Mouse (Mus musculus): Measurements from ENCODE around the gene Gm49373.
"Not testable (repeated sequence)": the region's sequence is repeated elsewhere in the genome, so short reads cannot be mapped to it uniquely, and the experiment has no call there.

Gm49373 gene

GRCm38 (mm10) chr9:21072641-21073040, 255 bp downstream of the Gm49373 start:
- no peak for DNase-seq (ENCODE audit: low spot score)

- DNase-seq (ENCODE audit: low spot score): no peak
Observed at GRCm38 (mm10) chr9:21067006-21067684, 5.8 kb downstream of the Gm49373 start, which contains the start of gene Zglp1. Gene Zglp1 (minus strand): TSS chr9:21067093.

DNA sequence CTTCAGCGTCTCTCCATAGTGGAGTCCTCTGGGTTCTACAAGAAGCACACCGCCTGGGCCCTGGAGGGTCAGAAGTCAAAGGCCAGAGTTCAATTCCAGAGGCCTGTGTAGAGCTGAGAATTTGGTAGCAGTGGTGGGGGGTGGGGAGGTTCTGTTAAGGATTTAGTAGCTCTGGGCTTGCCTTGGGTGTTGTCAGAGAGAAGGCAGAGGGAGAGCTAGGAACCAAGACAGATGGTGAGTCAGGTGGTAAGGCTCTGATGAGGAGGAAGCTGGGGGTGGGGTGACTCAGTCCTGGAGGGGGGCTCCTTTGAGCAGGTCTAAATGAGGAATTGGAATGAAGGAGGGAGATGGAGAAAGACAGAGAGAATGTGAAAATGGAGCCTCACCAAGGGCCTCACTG, 10.0 kb downstream of the Gm49373 start:
- DNase-seq (ENCODE audit: low spot score): no peak

DNA sequence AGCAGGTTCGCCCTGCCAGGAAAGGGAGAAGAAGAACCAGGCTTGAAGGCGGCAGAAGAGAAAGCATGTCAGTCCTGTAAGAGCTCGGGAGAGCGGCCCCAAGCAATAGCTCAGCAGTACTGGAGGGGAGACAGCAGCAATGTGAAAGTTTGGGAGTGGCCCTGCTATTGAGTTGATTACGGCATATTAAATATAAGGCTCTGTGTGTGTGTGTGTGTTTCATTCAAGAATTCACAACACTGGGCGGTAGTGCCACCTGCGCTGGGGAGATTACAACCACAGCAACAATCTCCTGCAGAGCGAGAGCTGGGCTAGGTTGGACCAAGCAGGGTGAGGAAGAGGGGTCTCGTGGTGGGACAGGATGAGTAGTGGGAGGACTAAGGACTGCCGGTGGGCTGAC, 21.3 kb downstream of the Gm49373 start:
- no peak for DNase-seq (ENCODE audit: low spot score)

DNA sequence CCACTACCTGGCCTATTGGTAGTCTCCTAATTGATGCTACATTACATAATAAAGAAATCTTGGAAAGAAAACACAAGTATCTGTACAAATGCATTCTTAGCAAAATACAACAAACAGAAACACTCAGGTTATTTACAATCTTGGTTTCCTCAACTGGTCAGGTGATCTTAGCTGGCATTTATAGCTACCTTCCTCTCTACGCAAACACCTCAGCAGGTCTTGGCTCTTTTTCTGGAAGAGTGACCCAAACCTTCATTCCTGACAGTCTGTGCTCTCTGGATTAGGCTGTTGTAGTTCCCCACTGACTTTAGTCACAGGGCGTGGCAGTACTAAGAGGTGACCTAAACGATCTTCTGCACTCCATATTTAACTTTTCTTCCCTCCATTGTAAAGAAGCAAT, 27.7 kb downstream of the Gm49373 start:
- DNase-seq (ENCODE audit: low spot score): no peak

DNA sequence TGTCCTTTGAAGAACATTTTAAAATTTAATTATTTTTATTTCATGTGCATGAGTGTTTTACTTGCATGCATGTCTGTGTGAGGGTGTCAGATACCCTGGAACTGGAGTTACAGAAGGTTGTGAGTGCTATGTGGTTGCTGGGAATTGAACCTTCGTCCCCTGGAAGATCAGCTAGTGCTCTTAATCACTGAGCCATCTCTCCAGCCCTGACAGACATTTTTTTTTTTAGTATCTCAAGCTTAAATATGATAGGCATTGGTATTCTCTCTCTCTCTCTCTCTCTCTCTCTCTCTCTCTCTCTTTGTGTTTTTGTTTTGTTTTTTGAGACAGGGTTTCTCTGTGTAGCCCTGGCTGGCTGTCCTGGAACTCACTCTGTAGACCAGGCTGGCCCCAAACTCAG, 28.1 kb downstream of the Gm49373 start:
- DNase-seq (ENCODE audit: low spot score): not testable (repeated sequence)

DNA sequence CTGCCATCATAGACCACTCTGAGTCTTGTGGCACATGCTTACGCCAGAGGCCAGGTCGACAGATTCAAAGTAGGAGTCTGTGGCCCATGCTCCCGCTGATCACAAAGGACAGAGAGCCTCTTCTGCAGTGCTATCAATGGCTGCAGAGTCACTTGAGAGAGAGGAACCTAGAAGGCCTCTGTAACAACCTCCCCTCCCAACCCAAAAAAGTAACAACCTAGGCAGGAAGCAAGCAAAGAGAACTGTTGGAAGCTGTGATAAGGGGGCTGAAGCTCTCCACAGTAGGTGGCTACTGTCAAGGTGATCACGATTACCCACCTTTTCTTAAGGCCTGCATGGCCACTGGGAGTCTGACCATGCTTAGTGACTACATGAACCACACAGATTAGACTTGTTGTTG, 29.3 kb downstream of the Gm49373 start:
- no peak for DNase-seq (ENCODE audit: low spot score)

- no peak for DNase-seq (ENCODE audit: low spot score)
Observed at GRCm38 (mm10) chr9:21041308-21041707, 31.6 kb downstream of the Gm49373 start.

DNA sequence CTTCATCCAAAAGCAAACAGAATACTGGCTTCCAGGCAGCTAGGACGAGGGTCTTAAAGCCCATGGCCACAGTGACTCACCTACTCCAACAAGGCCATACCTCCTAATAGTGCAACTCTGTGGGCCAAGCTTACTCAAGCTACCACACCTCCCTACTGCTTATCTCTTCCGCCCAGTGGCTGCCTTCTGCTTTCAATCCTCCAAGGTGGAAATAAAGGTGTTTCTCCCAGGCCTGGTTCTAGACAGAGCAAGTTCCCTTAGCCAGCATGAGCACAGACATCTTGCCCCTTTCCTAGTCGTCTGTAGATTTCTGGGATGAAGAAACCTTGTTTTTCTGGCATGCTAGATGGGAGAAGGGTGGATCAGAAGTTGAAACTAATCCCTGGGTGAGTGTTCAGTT, 33.1 kb downstream of the Gm49373 start:
- no peak for DNase-seq (ENCODE audit: low spot score)

- no peak for DNase-seq (ENCODE audit: low spot score)
Observed at GRCm38 (mm10) chr9:21037481-21037891, 35.4 kb downstream of the Gm49373 start.

DNA sequence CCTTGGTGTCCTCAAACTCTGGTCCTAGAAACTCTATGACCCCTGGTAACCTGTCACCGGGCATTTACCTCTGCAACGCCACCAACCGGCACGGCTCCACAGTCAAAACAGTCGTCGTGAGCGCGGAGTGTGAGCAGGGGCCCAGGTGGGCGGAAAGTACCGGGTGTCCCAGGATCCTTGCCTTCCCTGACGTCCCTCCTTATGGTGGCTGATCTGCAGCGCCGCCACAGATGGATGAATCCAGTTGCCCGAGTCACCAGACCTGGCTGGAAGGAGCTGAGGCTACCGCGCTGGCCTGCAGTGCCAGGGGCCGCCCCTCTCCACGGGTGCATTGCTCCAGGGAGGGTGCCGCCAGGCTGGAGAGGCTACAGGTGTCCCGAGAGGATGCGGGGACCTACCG, 36.2 kb downstream of the Gm49373 start:
- DNase-seq (ENCODE audit: low spot score): no peak

- no peak for DNase-seq (ENCODE audit: low spot score)
Observed at GRCm38 (mm10) chr9:21036161-21036560, 36.7 kb downstream of the Gm49373 start.

DNA sequence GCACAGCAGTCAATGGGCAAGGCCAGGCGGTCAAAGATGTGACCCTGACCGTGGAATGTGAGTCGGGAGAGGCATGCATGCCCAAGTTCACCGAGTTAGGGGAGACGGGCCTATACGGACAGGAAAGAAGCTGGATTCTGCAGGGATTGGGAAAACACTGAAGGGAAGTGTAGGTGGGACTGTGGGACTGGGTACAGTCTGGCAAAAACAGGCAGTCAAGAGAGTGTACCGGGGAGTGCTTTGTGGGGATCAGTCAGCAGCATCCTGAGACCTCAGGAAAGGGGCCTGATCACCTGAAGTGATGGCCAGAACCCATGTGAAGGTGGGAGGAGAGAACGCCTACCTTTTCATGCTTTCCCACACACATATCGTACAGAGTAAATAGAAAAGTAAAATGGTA, 37.3 kb downstream of the Gm49373 start:
- DNase-seq (ENCODE audit: low spot score): no peak

GRCm38 (mm10) chr9:21034481-21035085, 38.3 kb downstream of the Gm49373 start:
- no peak for DNase-seq (ENCODE audit: low spot score)

DNA sequence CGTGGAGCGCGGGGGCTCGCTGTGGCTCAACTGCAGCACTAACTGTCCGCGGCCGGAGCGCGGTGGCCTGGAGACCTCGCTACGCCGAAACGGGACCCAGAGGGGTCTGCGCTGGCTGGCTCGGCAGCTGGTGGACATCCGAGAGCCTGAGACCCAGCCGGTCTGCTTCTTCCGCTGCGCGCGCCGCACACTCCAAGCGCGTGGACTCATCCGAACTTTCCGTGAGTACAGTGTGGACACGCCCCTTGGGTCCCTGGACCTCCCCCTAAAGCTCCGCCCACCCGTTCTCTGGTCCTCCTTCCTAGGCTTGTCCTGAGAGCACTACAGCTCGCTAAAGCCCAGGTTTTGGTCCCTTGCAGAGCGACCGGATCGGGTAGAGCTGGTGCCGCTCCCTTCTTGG, 39.8 kb downstream of the Gm49373 start:
- no peak for DNase-seq (ENCODE audit: low spot score)

GRCm38 (mm10) chr9:21032491-21032890, 40.4 kb downstream of the Gm49373 start:
- no peak for DNase-seq (ENCODE audit: low spot score)

DNA sequence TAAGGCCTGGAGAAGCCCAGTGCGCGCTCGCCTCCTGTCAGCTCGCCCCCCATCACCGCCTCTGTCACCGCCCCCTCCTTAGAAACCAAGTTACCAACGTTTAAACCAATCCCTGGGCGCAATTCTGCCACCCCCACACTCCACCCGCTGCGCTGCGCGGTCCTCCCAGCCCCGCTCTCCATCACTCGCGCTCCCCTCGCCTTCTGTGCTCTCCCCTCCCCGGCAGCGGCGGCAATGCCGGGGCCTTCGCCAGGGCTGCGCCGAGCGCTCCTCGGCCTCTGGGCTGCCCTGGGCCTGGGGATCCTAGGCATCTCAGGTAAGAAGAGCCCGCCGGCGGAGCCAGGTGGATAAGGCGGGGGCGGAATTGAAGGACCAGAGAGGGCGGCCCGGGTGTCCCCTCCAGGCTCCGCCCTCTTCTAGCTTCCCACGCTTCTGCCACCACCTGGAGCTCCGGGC, 41.0 kb downstream of the Gm49373 start, which contains the start of gene Icam5:
TSS of gene Icam5 (plus strand) at position 178 of the 456 bp plus-strand sequence.
- DNase-seq (ENCODE audit: low spot score): no peak

- no peak for DNase-seq (ENCODE audit: low spot score)
Observed at GRCm38 (mm10) chr9:21031251-21031895, 41.5 kb downstream of the Gm49373 start.

DNA sequence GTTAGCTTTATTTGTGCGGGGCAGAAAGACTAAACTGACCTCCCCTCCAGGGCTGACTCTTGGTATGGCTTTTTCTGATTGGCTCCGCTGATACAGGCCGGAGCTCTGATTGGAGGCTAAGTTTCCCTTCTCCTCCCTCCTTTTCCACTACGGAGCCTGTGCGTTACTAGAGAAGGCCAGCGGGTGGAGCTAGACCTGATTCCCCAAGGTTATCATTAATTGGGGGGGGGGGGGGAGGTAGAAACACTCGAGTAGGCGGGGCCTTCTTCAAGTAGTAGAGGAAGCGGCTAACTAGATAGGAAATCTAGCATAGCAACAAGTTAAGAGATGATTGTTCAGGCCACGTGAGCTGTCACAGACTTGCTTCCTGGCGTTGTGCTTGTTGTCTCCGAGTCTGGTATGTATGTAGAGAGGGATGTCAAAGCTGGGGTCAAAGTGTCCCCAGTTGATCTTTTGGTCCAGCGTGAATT, 42.1 kb downstream of the Gm49373 start:
- DNase-seq (ENCODE audit: low spot score): peak; percentile 78

DNA sequence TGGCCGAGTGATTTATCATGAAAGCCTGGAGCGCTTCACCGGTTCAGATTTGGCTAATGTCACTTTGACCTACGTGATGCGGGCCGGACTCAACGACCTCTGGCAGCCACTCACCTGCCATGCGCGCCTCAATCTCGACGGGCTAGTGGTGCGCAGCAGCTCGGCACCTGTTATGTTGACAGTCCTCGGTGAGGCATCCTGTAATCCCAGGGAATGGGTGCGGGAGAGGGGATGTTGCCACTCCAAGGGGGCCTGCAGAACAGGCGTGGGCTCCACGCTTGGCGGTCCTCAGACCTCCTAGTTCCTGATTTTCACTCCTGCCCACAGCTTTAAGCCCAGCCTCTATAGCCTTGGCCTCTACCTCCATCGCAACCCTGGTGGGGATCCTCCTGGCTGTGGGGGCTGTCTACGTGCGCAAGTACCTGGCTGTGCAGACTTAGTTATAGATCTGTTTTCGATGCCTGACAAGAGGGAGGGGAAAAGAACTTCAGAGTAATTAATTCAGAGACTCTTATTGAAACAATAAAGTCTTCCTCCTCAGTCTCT, 42.8 kb downstream of the Gm49373 start:
- no peak for DNase-seq (ENCODE audit: low spot score)

GRCm38 (mm10) chr9:21029291-21030054, 43.4 kb downstream of the Gm49373 start, which contains the start of gene Icam4:
Gene Icam4 (plus strand): TSS chr9:21029373.
- no peak for DNase-seq (ENCODE audit: low spot score)

DNA sequence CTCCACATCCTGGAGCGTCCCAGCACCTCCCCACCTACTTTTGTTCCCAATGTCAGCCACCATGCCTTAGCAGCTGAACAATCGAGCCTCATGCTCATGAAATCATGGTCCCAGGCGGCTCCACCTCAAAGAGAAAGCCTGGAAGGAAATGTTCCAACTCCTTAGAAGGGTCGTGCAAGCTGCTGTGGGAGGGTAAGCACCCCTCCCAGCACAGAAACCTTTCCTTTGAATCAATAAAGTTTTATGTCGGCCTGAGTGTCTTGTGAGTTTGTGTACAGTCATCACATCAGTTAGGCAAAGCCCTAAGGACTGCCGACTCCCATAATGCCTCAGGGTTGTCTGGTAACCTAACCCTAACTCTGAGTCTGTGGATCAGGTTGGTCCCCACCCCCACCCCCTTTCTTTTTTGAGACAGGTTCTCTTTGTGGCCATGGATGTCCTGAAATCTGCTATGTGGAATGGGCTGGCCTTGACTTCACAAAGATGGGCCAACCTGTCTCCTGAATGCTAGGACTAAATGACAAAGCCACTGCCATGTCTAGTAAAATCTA, 44.3 kb downstream of the Gm49373 start:
- no peak for DNase-seq (ENCODE audit: low spot score)

Data from layer of hippocampus, adult 9-10 months (tissue).